Mouse (Mus musculus) neural tube, embryonic 13.5 days (tissue): ENCODE data around the gene Cd164l2. TPM values are rescaled to one million over a fixed set of nuclear protein-coding genes. Genes with fewer than 3 reads are reported as not detected.

Source experiments
- ATAC-seq: fragments of 200-750 bp; cut with Nextera tagmentation; 2 replicates; pipeline ENCODE4 v1.8.0; 2017; ENCODE audit warnings: low read depth, mild to moderate bottlenecking, moderate TSS enrichment, moderate library complexity
- H3K27ac ChIP-seq: fragments of 300-500 bp; sonication (generic); replicated peaks from 2 replicates; pipeline ENCODE4 v1.5.1; 2015; ENCODE audit warnings: moderate library complexity, mild to moderate bottlenecking, inconsistent platforms
- H3K27me3 ChIP-seq: fragments of 300-500 bp; sonication (generic); 2 replicates; pipeline ENCODE4 v1.6.1; 2015; ENCODE audit warnings: mild to moderate bottlenecking, inconsistent platforms
- H3K36me3 ChIP-seq: fragments of 300-500 bp; sonication (generic); 2 replicates; pipeline ENCODE4 v1.6.1; 2015; ENCODE audit warnings: mild to moderate bottlenecking, inconsistent platforms
- H3K4me1 ChIP-seq: fragments of 300-500 bp; sonication (generic); replicated peaks from 2 replicates; pipeline ENCODE4 v1.6.1; 2015; ENCODE audit warnings: inconsistent platforms
- H3K4me2 ChIP-seq: fragments of 300-500 bp; sonication (generic); 2 replicates; pipeline ENCODE4 v1.6.1; 2015; ENCODE audit warnings: inconsistent platforms, mild to moderate bottlenecking, moderate library complexity
- H3K4me3 ChIP-seq: fragments of 300-500 bp; sonication (generic); 2 replicates; pipeline ENCODE4 v1.5.1; 2015; ENCODE audit warnings: mild to moderate bottlenecking, inconsistent platforms
- H3K9ac ChIP-seq: fragments of 300-500 bp; sonication (generic); 2 replicates; pipeline ENCODE4 v1.6.1; 2015; ENCODE audit warnings: moderate library complexity, mild to moderate bottlenecking, inconsistent platforms
- H3K9me3 ChIP-seq: fragments of 300-500 bp; sonication (generic); 2 replicates; pipeline ENCODE4 v1.6.1; 2016; ENCODE audit warnings: inconsistent platforms
- WGBS: fragments of 180-500 bp; shearing (Covaris S2); methylation state at CpG from one replicate; pipeline ENCODE4 v1.1.7; 2015; 5-methylcytosine and 5-hydroxymethylcytosine counted together
- polyA plus RNA-seq: library from polyadenylated mRNA; unstranded; fragments of >200 nt; fragmentation: Nextera tagmentation; extraction: Ambion mirVana; gene quantifications from 2 replicates; pipeline ENCODE4 v1.2.1, GENCODE M21; 2015

Cd164l2 gene
- 1.1 and 1.6 TPM in 2 replicates for polyA plus RNA-seq

GRCm38 (mm10) chr4:133211751-133212561 lies at the start of gene Cd164l2, which contains the start of gene Gpr3:
Gene Cd164l2 (plus strand): TSS chr4:133212131.
Gene Gpr3 (minus strand): TSS chr4:133212536.
- peak; percentile 57 for ATAC-seq
- 1% methylated on average over 52 of the region's 52 CpGs for WGBS

GRCm38 (mm10) chr4:133162196-133162595 lies 49.7 kb upstream of the Cd164l2 start:
- H3K9ac ChIP-seq = no peak overlapping the region
- 78% methylated on average over 6 of the region's 6 CpGs for WGBS
- no peaks in the 10 kb centered on the region for H3K9me3 ChIP-seq
- no peaks in the 10 kb centered on the region for H3K36me3 ChIP-seq
- 0 out of 2 replicates have a peak, but pooled peaks cover 10% of the 10 kb centered on the region for H3K4me1 ChIP-seq
- no peak overlapping the region for H3K27ac ChIP-seq
- no peaks in the 10 kb centered on the region for H3K27me3 ChIP-seq
- no peak overlapping the region for H3K4me3 ChIP-seq
- no peak overlapping the region for H3K4me2 ChIP-seq
- ATAC-seq = no peak

More at GRCm38 (mm10) chr4:133211751-133212561, at the start of gene Cd164l2, which contains the start of gene Gpr3:
- no peak within 1 kb of the TSS for H3K27ac ChIP-seq
- peaks cover 26% of the 10 kb centered on the region for H3K4me1 ChIP-seq
- H3K36me3 ChIP-seq = no peaks in the 10 kb centered on the region
- H3K9ac ChIP-seq = peak within 1 kb of the TSS; percentile 71
- H3K9me3 ChIP-seq = no peaks in the 10 kb centered on the region
- peaks cover 62% of the 10 kb centered on the region for H3K27me3 ChIP-seq
- H3K4me2 ChIP-seq = peak within 1 kb of the TSS; percentile 85
- peak within 1 kb of the TSS; percentile 59 for H3K4me3 ChIP-seq

DNA sequence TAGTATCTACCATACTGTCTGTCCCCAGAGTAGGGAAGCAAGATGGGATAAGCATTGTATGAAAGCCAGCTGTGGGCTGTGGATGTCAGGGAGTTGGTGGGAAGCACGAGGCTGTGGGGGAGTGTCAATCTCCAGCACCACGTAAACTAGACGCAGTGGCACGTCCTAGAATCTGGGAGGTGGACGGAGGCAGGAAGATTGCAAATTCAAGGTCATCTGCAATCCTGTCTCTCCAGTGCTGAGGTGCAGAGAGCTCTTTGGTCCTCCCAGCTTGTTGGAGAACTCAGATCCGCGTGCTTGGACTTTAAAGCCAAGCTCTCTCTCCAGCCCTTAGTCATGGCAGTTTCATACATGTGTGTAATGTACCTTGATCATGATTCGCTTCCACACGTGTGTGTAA lies 45.2 kb upstream of the Cd164l2 start:
- WGBS = 91% methylated on average over 9 of the region's 9 CpGs
- Histone ChIP-seq H3K9me3 (no peaks in the 10 kb centered on the region), H3K27ac (no peak overlapping the region), H3K36me3 (no peaks in the 10 kb centered on the region), H3K9ac (no peak overlapping the region), H3K4me2 (no peak overlapping the region), H3K4me1 (peaks cover 18% of the 10 kb centered on the region), H3K27me3 (no peaks in the 10 kb centered on the region), H3K4me3 (no peak overlapping the region)
- ATAC-seq = no peak

GRCm38 (mm10) chr4:133169237-133170055 lies 42.5 kb upstream of the Cd164l2 start:
- WGBS = 87% methylated on average over 10 of the region's 10 CpGs
- ATAC-seq = no peak
- H3K4me3 ChIP-seq = no peak overlapping the region
- H3K9me3 ChIP-seq = no peaks in the 10 kb centered on the region
- H3K36me3 ChIP-seq = no peaks in the 10 kb centered on the region
- no peaks in the 10 kb centered on the region for H3K27me3 ChIP-seq
- H3K27ac ChIP-seq = no peak overlapping the region
- no peak overlapping the region for H3K4me2 ChIP-seq
- H3K4me1 ChIP-seq = peaks cover 18% of the 10 kb centered on the region
- H3K9ac ChIP-seq = no peak overlapping the region

DNA sequence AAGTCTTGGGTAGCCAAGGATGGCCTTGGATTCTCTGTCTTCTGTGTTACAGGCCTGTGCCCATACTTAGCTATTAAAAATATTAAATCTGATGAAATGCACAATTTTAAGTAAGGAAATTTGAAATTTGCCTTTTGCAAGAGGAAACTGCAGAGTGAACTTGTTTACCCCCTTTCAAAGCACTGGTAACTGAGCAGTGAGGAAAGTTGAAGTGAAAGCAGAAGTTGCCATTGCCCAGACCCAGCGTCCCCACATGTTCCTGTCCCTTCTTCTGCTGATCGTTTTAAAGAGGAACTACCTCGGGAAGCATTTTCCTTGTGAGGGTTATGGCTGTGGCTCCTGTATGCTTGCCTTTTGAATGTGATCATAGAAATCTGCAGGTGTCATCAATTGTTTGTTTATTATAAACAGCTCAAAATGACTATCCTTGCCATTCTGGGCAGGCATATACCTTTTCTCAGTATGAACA lies 41.8 kb upstream of the Cd164l2 start:
- no peak overlapping the region for H3K4me2 ChIP-seq
- H3K36me3 ChIP-seq = no peaks in the 10 kb centered on the region
- peaks cover 19% of the 10 kb centered on the region for H3K4me1 ChIP-seq
- no peaks in the 10 kb centered on the region for H3K9me3 ChIP-seq
- no peaks in the 10 kb centered on the region for H3K27me3 ChIP-seq
- 86% methylated on average over 3 of the region's 3 CpGs for WGBS
- H3K9ac ChIP-seq = no peak overlapping the region
- H3K4me3 ChIP-seq = no peak overlapping the region
- no peak overlapping the region for H3K27ac ChIP-seq
- no peak for ATAC-seq

DNA sequence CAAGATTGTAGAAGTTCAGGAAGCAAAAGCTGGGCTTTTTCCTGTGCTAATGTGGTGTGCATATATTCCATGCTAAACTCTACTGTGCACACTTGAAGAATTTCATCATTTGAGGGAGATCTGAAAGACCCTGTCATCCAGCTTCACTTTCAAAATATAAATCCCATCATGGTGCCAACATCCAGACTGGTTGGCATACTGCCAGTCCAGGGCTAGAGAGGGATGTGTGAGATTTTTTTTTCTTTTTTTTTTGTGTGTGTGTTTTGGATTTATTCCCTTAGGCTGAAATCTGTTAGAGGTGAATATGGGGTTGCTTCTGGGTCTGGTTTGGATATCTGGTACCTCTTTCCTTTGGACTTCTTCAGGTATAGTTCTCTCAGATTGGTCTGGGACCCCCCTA lies 41.3 kb upstream of the Cd164l2 start:
- H3K27ac ChIP-seq = no peak overlapping the region
- H3K4me1 ChIP-seq = peaks cover 24% of the 10 kb centered on the region
- no peaks in the 10 kb centered on the region for H3K9me3 ChIP-seq
- ATAC-seq = no peak
- no peak overlapping the region for H3K4me2 ChIP-seq
- no peak overlapping the region for H3K9ac ChIP-seq
- H3K27me3 ChIP-seq = no peaks in the 10 kb centered on the region
- no peak overlapping the region for H3K4me3 ChIP-seq
- no peaks in the 10 kb centered on the region for H3K36me3 ChIP-seq

DNA sequence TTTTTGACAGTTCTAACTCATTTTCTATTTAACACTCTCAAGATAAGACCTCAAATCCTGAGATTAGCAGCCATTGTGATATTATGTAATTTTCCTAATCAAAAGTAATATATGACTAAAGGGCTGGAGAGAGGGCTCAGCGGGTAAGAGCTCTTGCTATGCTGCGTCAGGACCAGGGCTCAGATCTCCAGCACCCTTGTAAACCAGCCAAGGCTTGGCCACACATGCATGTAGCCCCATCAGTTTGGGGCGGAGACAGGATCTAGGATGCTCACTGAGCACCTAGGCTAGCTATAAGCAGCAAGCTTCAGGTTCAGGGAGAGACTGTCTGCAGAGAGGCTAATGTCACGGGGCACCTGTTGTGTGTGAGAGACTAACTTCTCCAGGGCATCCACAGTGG lies 39.5 kb upstream of the Cd164l2 start:
- Histone ChIP-seq H3K36me3 (no peaks in the 10 kb centered on the region), H3K4me1 (peaks cover 43% of the 10 kb centered on the region), H3K4me3 (no peak overlapping the region), H3K4me2 (no peak overlapping the region), H3K9ac (no peak overlapping the region), H3K9me3 (no peaks in the 10 kb centered on the region), H3K27me3 (no peaks in the 10 kb centered on the region), H3K27ac (no peak overlapping the region)
- WGBS = 94% methylated on average over 4 of the region's 4 CpGs
- no peak for ATAC-seq

- ATAC-seq = no peak
- Histone ChIP-seq H3K36me3 (peaks cover 5% of the 10 kb centered on the region), H3K4me1 (peaks cover 44% of the 10 kb centered on the region), H3K4me2 (no peak overlapping the region), H3K4me3 (no peak overlapping the region), H3K9me3 (no peaks in the 10 kb centered on the region), H3K27ac (no peak overlapping the region), H3K9ac (no peak overlapping the region), H3K27me3 (no peaks in the 10 kb centered on the region)
- WGBS = 76% methylated on average over 4 of the region's 4 CpGs
Measured at GRCm38 (mm10) chr4:133174361-133174760, 37.6 kb upstream of the Cd164l2 start.

DNA sequence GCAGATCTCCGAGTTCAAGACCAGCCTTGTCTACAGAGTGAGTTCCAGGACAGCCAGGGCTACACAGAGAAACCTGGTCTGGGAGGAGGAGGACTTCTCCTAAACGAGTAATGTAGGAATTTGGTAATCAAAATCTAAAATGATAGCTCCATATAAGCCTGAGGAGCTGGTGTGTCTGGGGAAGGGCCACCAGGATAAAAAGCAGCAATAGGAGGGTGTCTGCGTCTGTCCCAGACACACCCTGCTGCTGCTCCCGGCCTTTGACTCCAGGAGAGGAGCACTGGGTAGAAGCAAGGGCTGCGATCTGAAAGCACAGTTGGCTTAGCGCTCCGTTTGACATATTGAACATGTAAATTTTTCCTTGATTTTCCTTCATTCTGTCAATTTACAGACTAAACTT lies 36.7 kb upstream of the Cd164l2 start:
- Histone ChIP-seq H3K4me3 (no peak overlapping the region), H3K4me1 (peaks cover 35% of the 10 kb centered on the region), H3K9ac (no peak overlapping the region), H3K9me3 (no peaks in the 10 kb centered on the region), H3K36me3 (peaks cover 10% of the 10 kb centered on the region), H3K4me2 (no peak overlapping the region), H3K27me3 (no peaks in the 10 kb centered on the region), H3K27ac (no peak overlapping the region)
- ATAC-seq = no peak
- WGBS = 85% methylated on average over 7 of the region's 7 CpGs

- Histone ChIP-seq H3K4me1 (peaks cover 29% of the 10 kb centered on the region), H3K4me2 (peak overlapping the region; percentile 27), H3K9ac (peak overlapping the region; percentile 49), H3K9me3 (no peaks in the 10 kb centered on the region), H3K36me3 (peaks cover 10% of the 10 kb centered on the region), H3K27ac (peak overlapping the region; percentile 76), H3K4me3 (no peak overlapping the region), H3K27me3 (no peaks in the 10 kb centered on the region)
- peak; percentile 69; the same call in 1 of the 2 replicates for ATAC-seq
- 53% methylated on average over 14 of the region's 14 CpGs for WGBS
Measured at GRCm38 (mm10) chr4:133175998-133176760, 35.8 kb upstream of the Cd164l2 start.

GRCm38 (mm10) chr4:133176761-133177403 lies 35.0 kb upstream of the Cd164l2 start:
- Histone ChIP-seq H3K27ac (peak overlapping the region; percentile 76), H3K4me2 (peak overlapping the region; percentile 27), H3K9ac (peak overlapping the region; percentile 49), H3K36me3 (peaks cover 10% of the 10 kb centered on the region), H3K9me3 (no peaks in the 10 kb centered on the region), H3K4me1 (peaks cover 29% of the 10 kb centered on the region), H3K27me3 (no peaks in the 10 kb centered on the region), H3K4me3 (no peak overlapping the region)
- ATAC-seq = peak; percentile 87
- 47% methylated on average over 18 of the region's 18 CpGs for WGBS
